Mouse (Mus musculus) R1 (cell line): Measurements from ENCODE around the gene Robo2.

Experiments used
- DNase-seq: peaks from one replicate; pipeline ENCODE4 v3.0.0-alpha.2; 2018; ENCODE audit warnings: low read depth, low spot score

Gene Robo2

DNA sequence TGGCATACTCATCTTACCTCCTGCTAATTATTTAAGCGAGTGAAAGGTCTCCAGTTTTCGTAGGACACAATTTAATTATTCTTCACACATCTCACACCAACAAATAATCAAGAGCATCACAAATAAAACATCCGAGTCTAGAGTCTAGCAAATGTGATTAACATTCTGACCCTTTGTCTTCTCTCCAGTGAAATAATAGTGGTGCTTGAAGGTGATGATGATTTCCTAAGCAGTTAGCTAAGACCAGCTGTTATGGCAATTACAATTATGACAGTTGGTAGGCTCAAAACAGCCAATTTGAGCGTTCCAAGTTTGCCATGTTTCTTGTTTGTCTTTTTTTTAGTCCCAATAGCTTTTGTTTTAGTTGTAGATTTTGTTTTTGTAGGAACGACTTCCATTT, 210.9 kb downstream of the Robo2 start:
- DNase-seq: no peak

DNA sequence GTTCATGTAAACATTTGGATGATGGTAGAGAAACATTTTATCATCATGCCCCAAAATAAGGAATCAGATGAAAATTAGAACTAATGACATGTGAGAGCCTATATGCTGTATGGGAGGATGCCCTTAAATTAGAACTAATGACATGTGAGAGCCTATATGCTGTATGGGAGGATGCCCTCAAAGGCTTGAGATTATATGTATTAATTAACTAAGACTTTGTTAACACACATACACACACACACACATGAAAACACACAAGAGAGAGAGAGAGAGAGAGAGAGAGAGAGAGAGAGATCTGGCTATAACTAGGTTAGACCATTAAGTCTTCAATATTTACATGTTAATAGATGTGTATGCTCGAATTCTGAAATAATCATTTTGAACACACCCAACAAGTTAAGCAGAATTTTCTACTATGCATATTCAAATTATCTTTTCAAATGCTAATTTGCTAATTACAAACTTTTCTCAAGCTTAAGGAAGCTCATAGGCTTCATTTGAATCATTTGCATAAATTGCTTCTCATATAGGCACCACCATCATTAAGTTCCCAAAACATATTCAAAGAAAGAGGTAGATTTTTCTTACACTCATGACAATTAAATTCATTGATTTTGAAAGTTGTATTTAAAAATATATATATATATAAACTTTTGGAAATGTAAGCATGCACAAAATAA, 211.5 kb downstream of the Robo2 start:
- DNase-seq: no peak

- DNase-seq: no peak
Measured at GRCm38 (mm10) chr16:74192979-74193554, 218.6 kb downstream of the Robo2 start.

- no peak for DNase-seq
Measured at GRCm38 (mm10) chr16:74191621-74192020, 220.0 kb downstream of the Robo2 start.

- no peak for DNase-seq
Measured at GRCm38 (mm10) chr16:74182509-74183113, 229.0 kb downstream of the Robo2 start.

GRCm38 (mm10) chr16:74172673-74173072, 239.0 kb downstream of the Robo2 start:
- DNase-seq: no peak

- DNase-seq: no peak
Measured at GRCm38 (mm10) chr16:74169642-74170041, 242.0 kb downstream of the Robo2 start.

- DNase-seq: no peak
Measured at GRCm38 (mm10) chr16:74169121-74169520, 242.5 kb downstream of the Robo2 start.

DNA sequence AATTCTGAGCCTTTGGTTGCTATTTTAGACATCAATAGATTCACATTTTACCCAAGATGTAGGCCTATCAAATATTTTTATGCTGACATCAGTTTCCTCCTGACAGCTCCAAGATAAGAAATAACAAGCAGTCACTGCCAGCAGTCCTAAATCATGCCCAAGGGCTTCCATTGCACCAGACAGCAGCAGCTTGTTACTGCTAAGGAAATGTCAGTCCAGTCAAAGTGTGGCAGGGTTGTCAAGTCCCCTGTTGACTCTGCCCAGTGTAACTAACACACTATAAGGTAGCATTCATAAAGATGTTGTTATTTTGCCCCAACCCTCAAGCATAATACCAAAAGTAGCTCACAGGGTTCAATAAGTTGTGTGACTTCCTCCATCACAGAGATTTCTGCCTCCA, 243.8 kb downstream of the Robo2 start:
- no peak for DNase-seq

DNA sequence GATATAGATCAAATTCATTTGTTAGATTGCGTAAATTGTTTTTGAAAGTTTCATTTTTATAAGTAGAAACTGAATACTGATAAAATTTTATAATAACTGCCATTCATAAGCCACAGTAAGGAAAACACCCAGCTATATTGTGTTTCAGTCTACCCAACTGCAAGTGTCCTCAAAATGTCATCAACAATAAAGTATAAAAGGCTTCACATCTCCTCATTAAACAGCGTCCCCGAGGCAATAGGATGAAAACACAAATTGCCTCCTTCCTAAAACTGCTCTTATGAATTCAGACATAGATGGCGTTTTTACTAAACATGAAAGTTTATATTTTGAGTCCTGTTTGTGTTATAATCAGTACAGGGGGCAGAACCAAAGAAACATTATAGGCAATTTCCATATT, 249.6 kb downstream of the Robo2 start:
- DNase-seq: no peak

DNA sequence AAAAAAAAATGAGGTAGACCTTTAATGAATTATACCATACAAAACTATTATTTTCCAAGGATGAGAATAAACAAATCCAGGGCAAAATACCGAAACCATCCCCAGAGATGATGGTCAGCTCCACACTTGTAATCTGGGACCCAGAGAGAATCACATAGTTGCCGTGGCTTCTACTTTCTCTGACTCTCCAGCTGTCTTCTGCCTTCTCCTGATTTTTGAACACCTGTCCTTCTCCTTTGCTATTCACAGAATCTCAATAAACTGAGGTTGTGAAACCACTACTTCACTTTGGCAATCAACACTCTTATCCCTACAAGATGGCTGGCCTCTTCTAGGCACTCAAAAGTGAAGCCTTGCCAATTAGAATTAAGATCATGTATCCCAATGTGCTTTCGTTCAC, 252.4 kb downstream of the Robo2 start:
- no peak for DNase-seq

- DNase-seq: peak; percentile 71
Measured at GRCm38 (mm10) chr16:74136181-74136580, 275.4 kb downstream of the Robo2 start.

GRCm38 (mm10) chr16:74132833-74133232, 278.8 kb downstream of the Robo2 start:
- DNase-seq: no peak

GRCm38 (mm10) chr16:74131370-74131769, 280.3 kb downstream of the Robo2 start:
- no peak for DNase-seq

DNA sequence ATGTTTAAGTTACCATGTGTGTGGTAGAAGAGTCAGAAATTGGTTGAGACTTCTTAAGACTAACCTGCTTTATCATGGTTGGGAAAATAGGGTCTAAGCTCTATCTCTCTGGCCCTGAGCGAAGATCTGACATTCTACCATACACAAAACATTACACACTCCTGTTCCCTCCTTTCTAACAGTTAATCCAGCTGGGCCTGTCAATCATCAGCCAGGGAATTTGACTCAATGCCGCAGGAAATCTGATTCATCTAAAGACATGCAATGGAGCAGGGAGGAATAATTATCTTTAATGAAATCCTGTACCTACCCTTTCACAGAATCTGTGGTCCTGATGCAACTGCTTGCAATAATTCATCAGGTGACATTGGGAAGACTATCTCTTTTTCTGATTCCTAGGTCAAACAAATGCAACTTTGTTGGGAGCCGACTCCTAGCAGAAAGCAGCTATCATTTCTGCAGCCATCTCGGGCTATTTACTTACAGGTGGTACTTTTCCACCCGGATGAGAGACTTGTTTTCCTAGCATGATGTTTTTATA, 283.1 kb downstream of the Robo2 start:
- DNase-seq: no peak

DNA sequence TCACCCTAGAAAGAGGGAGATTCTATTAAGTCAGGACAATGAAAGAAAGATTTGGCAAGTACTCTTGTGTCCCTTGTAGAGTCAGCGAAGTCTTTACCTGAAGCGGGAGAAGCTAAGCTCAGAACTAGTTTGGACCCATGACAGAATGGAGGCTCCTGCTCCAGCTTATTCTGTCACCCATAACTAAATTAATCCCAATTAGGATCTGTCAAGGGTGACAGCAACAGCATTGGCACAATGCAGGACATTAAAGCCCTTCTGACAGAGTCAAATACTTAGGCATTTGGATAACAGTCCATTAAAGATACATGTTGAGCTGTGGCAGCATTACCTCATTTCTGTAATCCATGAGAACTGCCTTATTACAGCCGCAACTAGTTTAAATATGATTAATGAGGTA, 298.5 kb downstream of the Robo2 start:
- DNase-seq: no peak

DNA sequence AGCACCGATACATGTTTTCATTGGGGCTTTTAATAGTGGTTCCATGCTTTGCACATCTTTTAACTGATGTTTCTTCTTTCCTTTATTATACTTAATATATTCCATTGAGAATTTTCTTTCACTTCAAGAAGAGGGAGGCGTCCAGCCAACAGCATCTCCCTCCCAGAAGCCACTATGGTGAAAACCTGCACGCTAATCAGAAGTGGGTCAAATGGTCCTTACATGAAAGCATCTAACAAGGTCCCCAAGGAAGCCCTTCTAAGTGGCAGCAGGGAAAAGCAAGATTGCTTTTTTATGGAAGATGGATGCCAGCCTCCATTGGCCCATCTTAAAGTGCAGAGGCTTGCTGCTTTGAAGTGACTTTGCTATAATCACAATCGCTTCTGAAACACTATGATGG, 300.5 kb downstream of the Robo2 start:
- DNase-seq: no peak

- DNase-seq: peak; percentile 53
Measured at GRCm38 (mm10) chr16:74104449-74104848, 307.2 kb downstream of the Robo2 start.

DNA sequence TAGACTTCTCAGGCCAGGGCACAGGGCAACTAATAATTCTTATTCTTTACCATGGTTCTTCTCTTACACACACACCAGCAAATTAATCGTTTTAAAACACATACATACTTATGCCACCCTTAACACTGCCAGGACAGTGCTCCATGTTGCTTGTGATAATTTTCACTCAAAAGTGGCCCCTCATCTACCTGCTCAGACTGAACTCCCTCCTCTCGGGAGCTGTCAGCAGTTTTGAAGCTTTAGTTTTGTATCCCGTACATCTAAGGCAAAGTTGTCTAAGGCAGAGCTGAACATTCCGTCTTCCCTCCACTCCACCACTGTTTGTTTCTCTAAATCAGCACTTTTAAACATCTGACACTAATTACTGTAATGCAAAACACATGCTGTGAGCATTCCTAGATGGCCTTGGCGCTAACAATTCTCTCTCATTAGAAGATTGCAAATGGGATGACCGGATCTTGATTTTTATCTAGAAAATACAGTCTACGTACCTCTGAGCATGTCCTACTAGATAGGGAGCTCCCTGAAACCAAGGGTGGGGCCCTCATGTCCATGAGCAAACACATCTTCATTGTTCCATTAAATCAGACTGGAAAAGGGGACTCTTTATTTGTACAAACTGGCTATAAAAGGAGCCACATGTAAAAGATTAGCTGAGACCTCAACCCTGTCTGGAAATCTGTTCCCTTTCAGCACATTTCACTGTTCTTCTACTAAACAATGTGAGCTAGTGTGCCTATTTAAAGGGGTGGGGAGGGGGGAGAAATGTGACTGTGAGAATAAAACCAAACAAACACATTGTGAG, 318.4 kb downstream of the Robo2 start:
- peak; percentile 10 for DNase-seq

- no peak for DNase-seq
Measured at GRCm38 (mm10) chr16:74089951-74090350, 321.7 kb downstream of the Robo2 start.

DNA sequence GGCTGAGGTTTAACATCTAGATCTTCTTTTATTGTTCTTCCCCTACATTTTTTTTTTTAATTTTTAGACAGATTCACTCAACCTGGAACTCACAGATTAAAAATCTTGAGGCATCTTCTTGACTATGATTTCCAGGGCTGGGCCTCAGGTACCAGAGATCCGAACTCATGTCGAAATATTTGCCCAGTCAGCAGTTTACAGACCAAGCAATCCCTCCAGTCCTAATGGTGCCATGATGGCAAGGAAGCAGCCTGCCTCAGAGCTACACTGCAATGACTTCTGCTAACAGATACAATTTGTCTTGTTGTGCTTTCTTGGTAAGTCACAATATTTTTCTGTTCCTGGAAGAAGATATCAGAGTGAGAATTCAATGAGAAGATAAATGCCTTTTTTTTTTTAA, 327.4 kb downstream of the Robo2 start:
- no peak for DNase-seq

GRCm38 (mm10) chr16:74072671-74073070, 339.0 kb downstream of the Robo2 start:
- DNase-seq: no peak
